Mouse (Mus musculus) ES-Bruce4 (cell line): ENCODE results near the gene Kcnj3.

Source experiments
- CTCF ChIP-seq: IDR thresholded peaks from one replicate; pipeline ENCODE4 v1.8.1; 2011; ENCODE audit warnings: low read depth, low read length
- POLR2A ChIP-seq: IDR thresholded peaks from one replicate; pipeline ENCODE4 v1.8.1; 2011; ENCODE audit warnings: low read length; ENCODE audit not compliant: insufficient read depth

DNA sequence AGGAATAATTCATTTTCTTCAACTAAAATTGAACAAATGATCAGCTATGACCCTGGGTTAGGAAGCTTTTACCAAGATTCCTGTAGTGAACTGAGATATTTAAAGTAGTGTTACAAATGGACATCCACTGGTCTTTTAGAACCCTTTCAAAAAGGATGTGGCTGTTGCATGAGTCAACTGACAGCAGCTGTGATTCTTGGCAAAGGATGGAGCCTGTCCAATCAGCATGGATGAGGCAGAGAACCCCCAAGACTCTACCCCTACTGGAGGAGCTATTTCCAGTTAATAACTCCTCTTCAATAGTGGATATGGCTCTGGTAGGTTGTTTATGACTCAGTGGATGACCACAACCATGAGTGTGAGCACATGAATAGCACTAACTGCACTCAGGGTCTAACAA lies 81.5 kb downstream of the Kcnj3 start:
- TF ChIP-seq POLR2A: no peak
- no peak for TF ChIP-seq CTCF
